Mouse (Mus musculus) mature B cell (primary cell): Measurements from ENCODE around the gene Ric8a.
"Not testable (repeated sequence)": the region's sequence is repeated elsewhere in the genome, so short reads cannot be mapped to it uniquely, and the experiment has no call there.

Experiments
- in situ Hi-C: fragments of 300-500 bp; cut with MboI; formaldehyde crosslinking; loops from 2 replicates; pipeline ENCODE4 v1.14.3; 2019

Ric8a gene

GRCm38 (mm10) chr7:140890636-140891035 is 33.9 kb downstream of the Ric8a start:
- in situ Hi-C loops = not testable (repeated sequence)

GRCm38 (mm10) chr7:140894031-140894430 is 37.3 kb downstream of the Ric8a start:
- in situ Hi-C loops = no loop called here

GRCm38 (mm10) chr7:140894611-140895010 is 37.9 kb downstream of the Ric8a start:
- in situ Hi-C loops = no loop called here

- in situ Hi-C loops = no loop called here
Measured at GRCm38 (mm10) chr7:140897863-140898262, 41.1 kb downstream of the Ric8a start.

GRCm38 (mm10) chr7:140899121-140899520 is 42.4 kb downstream of the Ric8a start:
- in situ Hi-C loops = no loop called here

GRCm38 (mm10) chr7:140900220-140900619 is 43.5 kb downstream of the Ric8a start, which contains the start of gene Cox8b:
Cox8b (minus strand) TSS chr7:140900446.
- in situ Hi-C loops = loop anchor here (5.0 kb wide), 2 partner anchors 53 to 147 kb away; partner anchors contain the start of genes Odf3 and Scgb1c1

GRCm38 (mm10) chr7:140902036-140902875 is 45.5 kb downstream of the Ric8a start:
- in situ Hi-C loops = loop anchor here (5.0 kb wide), 2 partner anchors 55 to 145 kb away; partner anchors contain the start of genes Odf3 and Scgb1c1

- in situ Hi-C loops = loop anchor here (5.0 kb wide), 2 partner anchors 56 to 144 kb away; partner anchors contain the start of genes Odf3 and Scgb1c1
Measured at GRCm38 (mm10) chr7:140903212-140903611, 46.5 kb downstream of the Ric8a start.

- in situ Hi-C loops = no loop called here
Measured at GRCm38 (mm10) chr7:140905642-140906081, 48.9 kb downstream of the Ric8a start.

GRCm38 (mm10) chr7:140907131-140907530 is 50.4 kb downstream of the Ric8a start:
- in situ Hi-C loops = no loop called here

- in situ Hi-C loops = no loop called here
Measured at GRCm38 (mm10) chr7:140907697-140908096, 50.9 kb downstream of the Ric8a start.

- in situ Hi-C loops = no loop called here
Measured at GRCm38 (mm10) chr7:140908181-140908580, 51.4 kb downstream of the Ric8a start.

- in situ Hi-C loops = no loop called here
Measured at GRCm38 (mm10) chr7:140908634-140909107, 51.9 kb downstream of the Ric8a start.

GRCm38 (mm10) chr7:140912293-140912692 is 55.5 kb downstream of the Ric8a start:
- in situ Hi-C loops = no loop called here

- in situ Hi-C loops = no loop called here
Measured at GRCm38 (mm10) chr7:140912846-140913482, 56.2 kb downstream of the Ric8a start.
